Mouse (Mus musculus): ENCODE measurements around the gene Tmem94.

The Tmem94 gene

DNA sequence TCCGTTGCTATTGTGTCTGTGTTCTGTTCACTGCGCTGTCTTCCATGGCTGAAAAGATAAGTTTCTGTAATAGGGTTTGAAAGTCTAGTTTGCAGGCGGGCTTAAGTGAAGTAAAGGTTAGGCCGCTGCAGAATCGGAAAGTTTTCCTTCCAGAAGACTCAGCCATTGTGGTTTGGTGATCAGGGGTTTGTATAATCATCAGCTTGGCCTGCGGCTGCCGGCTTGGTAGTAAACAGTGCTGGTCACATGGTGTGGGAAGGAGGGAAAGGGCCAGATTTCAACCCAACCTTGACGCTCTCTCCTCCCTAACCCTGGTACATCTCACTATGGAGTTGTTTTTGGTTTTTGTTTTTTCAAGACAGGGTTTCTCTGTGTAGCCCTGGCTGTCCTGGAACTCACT lies 1.7 kb downstream of the Tmem94 start:
- DNase-seq: no peak

DNA sequence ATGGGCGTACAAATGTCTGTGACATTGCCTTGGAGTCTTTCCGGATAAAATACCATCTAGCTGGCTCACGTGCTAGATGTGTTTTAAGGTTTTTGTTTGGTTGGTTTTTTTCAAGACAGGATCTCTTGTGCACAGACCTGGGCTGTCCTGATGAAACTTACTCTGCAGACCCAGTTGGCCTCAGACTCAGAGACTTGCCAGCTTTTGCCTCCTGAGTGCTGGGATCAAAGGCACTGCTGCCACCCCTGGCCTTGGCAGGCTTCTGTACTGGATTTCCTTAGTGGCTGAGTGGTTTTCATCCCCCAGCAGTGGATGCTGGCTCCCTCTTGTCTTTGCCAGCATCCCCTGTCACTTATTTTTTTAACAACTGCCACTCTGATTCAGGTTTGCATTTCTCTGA lies 3.7 kb downstream of the Tmem94 start:
- no peak for DNase-seq

DNA sequence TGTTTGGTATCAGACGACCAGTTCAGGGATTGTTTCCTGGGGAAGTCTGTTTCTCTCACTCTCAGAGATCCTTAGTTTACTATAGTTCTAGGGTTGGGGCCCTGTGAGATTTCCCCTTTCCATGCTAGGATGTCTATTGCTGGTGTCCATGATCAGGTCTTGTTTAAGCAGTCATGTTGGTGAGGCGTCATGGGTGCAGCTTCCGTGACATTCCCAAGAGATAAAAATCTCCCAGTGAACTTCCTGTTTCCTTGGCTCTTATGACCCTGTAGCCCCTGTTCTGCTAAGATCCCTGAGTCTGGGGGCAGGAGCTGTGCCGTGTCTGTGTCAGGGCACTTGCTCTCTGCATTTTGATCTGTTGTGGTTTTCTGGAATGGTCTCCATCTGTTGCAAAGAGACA lies 9.4 kb downstream of the Tmem94 start:
- DNase-seq: no peak

DNA sequence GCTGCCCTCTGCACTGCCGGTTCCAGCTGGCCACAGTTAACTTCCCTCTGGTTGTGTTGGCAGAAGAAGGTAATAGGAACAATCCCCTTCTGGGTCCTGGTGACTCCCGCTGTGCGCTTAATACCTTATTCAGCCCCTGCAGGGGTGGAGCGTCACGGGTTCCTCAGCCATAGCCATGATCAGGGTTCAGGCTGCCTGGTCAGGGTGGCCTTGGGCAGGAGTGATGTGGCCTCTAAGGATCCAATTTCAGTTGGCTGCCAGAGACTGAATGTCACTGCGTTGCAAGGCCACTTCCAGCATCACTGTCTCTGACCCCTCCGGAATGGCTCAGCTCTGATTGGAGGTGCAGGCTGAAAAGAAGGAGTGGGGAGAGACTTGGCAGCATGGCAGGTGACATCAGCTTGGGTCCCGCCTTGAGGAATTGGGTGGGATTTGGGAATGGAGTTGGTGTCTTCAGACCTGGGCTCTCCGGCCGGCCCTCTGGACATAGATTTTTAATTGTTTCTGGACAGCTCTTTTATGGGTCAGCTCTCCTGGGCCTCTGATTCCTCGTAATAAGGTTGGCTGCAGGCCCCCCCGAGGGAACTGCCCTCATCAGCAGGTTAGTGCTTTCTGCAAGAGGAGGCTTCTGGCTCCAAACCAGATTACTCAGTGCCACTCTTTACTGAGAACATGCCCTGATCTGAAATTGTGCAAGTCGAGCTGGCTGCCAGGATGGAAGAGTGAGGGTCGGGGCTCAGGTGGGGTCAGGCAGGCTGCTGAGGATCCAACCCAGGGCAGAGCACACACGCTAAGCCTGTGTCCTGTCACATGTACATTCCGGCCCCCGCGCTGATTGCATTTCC lies 10.8 kb downstream of the Tmem94 start:
- DNase-seq: peak; percentile 58 to 61

DNA sequence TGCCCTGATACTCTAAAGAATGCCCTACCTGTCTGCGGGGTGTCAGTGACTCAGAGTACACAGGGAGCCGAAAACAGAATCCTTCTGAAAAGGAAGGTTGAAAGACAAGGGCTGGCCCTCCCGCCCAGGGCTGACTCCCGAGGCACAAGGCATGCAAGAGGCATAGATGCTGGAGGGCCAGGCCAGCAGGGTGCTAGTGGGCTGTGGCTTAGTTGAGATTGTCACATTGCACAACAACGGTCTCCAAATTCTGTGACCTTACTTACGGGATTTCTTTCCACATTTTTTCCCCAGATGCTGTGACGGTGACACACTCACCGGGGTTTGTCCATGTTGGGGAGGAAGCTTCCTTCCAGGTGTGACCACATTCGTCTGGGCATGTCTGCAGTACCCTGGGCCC lies 11.7 kb downstream of the Tmem94 start:
- no peak for DNase-seq

DNA sequence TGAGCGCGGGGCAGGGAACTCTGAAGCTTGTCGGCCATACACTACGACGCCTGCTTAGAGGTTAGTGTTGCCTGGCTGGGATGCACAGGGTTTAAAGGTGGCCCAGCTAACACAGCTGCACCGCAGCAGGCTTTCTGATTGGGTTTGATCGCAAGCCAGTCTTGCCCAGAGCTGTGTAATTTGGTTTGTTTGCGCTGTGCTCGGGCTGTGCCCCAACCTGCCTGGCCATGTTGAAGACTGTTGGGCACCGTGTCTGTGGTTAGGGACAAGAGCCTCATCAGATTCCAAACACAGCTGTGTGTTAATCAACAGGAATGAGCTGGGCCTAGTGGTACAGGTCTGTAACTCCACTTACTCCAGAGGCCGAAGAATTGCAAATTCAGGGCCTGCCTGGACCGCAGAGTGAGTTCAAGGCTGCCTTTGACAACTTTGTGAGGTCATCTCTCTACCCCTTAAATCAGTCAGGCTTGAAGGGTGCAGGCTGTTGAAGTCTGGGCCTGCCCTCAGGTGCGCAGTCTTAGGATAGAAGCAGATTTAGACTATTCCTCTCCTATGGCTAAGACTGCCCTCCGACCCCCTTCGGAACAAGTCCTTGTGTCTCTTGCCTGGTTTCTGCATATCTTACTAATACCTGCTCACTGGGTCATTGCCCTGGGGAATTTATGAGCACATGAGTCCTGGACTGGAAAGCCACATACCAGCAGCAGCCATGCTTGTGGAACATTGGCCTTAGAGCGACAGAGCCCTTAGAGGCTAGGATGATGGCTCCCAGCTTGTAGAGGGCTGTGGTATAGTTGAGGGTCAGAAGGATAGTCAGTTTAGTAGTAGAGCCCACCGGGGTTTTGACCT lies 12.5 kb downstream of the Tmem94 start:
- no peak for DNase-seq

DNA sequence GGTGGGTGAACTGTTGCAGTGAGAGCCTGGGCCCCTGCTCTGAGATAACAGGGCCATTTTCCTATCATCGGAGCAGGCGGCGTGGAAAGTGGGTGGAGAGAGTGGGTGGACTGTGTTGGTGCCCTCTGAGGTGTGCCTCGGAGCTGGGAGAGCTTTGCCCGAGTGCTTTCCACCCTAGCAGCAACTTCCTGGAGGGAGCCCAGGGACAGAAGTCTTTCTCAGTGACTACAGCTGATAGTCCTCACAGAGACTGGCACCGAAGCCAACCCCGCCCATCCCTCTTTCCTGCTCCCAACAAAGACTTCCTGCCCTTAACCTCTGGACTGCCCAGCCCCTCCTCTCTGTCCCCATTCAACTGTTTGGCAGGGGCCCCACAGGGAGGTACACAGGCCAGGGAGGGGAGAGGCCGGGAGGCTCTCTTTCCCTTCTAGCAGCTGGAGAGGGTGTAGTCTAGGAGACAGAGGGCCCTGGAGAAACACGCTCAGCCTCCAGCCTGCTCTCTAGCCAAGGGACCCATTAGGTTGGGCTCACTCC lies 13.9 kb downstream of the Tmem94 start:
- DNase-seq: peak in 1 of 2 experiments; percentile 29

DNA sequence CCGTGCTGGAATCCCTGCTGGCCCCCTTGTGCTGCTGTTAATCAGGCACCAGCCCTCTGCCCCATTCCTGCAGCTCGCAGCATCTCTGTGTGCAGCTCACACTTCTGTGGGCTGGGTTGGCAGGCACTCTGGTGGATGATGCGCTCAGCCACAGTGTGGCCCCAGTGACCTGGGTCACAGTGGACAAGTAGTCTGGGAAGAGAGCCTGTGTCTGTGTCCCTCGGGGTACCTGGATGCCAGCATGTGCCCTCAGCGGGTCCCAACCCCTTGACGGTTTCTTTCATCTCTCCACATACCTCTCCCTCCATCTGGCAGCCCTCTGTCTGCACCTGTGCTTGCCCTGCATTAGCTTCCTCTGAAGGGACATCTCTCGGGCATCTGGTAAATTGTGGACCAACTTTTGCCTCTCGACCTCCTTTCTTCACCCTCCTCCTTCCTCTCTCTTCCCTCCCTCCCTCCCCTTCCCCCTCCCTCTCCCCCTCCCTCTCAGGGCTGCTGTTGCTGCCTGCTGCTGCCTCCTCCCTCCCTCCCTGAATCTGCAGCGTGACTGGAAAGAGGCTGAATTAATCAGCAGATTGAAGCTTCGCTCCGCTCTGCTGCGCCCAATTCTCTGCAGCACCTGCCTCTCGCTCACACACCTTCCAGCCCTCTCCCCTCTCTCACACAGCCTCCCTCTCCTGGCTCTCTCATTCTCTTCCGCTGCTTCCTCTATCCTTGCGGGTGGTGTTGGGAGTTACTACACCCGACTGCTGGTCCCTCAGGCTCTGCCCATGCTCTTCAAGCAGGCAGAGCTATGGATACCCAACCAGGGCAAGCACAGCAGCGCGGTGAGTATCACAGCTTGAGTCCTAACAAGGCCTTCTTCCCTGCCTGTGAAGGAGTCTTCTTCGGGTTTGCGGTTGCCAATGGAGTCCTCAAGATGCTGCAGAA lies 15.2 kb downstream of the Tmem94 start:
- no peak for DNase-seq

DNA sequence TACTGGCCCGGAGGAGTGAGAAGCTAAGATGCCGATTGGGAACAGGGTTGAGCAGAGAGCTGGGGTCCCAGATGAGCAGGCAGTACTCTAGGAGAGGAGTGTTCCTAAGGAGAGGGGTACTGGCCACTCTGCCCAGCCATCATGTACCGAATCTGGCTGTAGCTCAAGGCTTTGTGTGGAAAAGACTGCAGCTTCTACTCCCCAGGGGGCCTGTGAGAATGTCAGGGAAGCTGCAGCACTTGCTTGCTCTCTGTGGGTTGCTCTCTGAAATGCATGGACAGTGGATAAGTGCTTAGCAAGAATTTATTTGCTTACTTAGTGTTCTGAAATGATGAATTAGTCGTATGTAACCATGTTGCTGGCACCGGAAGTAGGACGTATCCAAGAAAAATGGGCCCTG lies 21.2 kb downstream of the Tmem94 start:
- no peak for DNase-seq

DNA sequence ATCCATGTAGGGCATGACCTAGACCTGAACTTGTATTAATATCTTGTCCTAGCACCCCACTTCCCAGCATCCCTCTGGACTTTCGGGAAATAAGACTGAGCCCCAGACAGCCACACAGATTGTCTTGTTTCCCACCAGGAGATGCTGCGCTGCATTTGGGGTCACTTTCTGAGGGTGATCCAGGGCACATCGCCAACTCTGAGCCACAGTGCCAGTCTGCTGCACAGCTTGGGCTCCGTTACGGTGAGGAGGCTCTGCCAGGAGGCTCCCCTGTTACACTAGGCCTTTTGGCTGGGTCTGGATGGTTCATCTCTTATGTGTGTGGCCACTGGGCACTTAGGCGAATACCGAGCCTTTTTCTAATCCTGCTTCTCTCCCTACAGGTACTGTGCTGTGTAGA lies 24.6 kb downstream of the Tmem94 start:
- DNase-seq: peak; percentile 69

DNA sequence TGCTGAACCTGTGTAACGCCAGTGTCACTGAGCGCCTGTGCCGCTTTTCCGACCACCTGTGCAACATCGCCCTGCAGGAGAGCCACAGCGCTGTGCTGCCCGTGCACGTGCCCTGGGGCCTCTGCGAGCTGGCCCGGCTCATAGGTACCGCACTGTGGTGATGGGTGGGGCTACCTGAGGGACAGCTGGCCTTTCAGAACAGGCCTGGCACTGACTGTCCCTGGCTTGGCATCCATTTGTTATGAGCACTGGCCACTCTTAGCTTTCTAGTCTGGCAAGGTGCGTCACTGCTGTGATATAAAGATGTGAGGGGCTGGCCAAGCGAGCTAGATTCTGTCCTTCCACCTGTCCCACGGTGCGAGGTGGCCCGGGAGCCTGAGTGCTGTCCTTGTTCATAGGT lies 26.7 kb downstream of the Tmem94 start:
- DNase-seq: peak; percentile 67 to 78

DNA sequence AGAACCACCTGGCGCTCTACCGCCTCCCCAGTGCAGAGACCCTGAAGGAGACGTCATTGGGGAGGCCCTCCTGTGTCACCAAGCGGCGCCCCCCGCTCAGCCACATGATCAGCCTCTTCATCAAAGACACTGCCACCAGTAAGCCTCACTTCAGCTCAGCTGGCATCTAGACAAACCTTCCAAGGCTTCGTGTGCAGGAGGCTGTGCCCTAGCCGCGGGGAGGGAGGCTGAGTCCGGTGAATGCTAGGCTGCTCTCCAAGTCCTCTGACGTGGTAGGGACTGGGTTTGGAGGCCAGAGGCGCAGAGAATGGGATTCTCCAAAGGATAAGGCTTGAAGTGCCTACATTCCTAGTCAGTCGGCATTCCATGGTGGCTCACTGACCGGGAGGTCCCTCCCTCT lies 27.1 kb downstream of the Tmem94 start:
- DNase-seq: peak; percentile 55 to 70

DNA sequence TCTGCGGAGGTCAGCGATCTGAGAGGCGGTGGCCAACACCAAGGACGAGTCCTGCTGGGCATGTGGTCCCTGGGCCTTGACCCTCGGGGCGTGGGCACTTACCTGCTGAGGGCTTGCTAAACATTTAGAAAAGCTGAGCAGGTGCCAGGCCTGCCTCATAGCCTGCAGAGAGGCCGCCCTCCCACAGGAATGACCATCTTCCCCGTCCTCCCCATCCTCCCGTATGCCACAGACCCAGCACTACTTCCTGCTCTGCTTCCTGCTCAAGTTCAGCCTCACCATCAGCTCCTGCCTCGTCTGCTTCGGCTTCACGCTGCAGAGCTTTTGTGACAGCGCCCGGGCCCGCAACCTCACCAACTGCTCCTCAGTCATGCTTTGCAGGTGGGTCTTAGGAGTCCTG lies 31.7 kb downstream of the Tmem94 start:
- no peak for DNase-seq

DNA sequence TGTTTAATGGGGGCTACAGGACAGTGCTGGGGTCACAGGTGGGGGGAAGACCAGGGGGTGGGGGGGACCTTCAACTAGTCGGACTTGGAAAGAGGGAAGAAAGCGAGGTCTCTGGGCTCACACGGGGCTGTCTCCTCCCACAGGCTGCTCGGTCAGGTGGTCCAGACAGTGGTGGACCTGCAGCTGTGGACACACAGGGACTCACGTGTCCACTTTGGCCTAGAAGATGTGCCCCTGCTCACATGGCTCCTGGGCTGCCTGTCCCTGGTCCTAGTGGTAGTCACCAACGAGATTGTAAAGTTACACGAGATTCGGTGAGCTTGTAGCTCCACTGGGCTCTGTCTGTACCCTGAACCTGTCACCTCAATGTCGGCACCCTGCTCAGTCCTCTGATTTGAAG lies 32.4 kb downstream of the Tmem94 start:
- DNase-seq: no peak

DNA sequence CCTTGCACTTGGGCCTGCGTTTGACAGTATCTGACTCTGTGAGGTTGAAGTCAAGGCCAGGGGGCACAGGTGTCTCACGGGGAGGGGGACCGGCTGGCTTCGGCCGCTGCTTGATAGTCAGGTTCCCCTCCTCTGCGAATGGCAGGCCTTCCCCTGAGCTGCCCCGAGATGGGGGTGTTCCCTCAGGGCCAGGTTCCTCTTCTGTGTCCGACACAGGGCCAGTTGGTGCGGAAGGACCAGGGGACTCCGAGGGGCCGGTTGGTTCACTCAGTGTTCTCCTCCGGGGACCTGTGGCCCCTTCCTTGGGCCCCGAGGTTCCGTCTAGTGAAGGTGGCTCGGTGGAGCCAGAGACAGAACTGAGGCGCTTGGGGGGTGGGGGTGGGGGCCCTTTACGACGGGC lies 35.7 kb downstream of the Tmem94 start:
- no peak for DNase-seq

DNA sequence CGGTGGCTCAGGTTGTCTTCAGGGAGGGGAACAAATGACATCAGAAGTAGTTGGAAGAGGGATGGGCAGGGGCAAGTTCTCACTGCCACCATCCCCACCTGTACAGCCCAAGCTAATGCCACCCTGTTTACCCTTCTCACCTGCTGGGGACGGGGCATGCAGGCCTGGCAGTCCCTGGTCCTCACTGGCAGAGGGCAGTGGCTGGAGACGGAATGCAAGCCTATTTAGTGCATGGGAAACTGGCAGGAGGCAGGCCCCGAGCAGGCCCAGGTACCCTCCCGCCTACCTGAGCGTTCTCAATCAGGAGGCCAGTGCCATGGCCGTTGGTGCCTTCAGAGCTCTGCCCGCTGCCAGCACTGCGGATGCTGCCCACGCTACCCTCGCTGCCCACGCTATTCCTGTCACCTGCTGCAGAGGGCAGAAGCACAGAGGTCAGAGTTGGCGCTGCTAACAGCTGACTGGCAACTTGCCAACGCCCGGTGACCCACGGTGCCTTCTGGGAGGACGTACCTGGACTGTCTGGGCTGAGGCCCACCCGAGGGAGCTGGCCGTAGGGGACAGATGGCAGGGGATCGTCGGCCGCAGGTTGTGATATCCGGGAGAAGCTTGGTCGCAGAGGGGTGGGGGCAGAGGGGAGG lies 38.0 kb downstream of the Tmem94 start:
- no peak for DNase-seq

DNA sequence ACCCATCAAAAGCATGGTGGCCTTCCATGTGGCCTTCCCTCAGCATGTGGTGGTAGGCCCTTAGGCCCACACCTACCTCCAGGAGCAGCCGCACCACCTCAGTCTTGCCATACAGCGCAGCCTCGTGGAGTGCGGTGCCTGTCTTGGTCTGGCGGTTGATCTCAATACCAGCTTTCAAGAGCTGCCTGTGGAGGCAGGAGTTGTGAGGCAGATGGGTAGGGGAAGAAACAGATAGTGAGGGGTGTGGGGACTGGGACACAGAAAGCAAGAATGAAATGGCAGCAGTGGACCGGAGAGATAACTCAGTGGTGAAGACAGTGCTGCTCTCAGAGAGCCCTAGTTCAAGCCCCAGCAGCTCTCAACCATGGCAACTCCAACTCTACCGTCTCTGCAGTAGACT lies 39.8 kb downstream of the Tmem94 start:
- DNase-seq: no peak

DNA sequence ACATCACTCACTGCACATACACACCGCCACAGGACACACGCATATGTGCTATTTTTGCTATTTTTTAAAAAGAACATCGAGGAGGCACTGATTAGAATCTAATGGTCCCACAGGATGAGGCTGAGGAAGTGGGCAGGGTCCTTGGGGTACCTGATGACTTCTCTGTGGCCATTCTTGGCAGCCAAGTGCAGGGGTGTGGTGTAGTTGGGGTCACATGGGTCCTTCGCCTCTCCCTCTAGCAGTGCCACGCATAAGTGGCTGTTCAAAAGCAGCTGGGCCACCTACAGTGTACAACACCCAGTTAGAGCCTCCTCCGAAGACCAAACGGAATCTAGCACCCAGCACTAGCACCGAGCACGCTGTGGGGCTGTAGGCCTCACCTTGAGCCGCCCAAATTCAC lies 40.9 kb downstream of the Tmem94 start:
- DNase-seq: no peak

DNA sequence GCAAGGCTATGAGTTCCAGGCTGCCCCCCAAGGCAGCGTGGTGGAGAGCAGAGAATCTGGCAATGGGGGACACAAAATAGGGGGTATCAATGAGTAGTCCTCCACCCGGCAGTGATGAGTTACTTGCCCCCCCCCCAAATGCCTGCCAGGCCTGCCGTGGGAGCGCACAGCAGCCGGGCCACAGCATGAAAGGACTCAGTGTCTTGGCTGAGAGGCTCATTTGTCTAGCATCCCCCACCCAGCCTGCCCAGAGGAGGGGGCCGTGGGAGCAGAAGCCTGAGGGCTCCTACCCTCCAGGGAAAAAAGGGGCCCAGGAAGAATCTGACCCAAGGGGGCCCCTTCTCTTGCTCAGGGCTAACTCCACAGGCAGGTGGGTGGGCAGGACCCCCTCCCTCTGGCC lies 42.1 kb downstream of the Tmem94 start:
- DNase-seq: no peak

DNA sequence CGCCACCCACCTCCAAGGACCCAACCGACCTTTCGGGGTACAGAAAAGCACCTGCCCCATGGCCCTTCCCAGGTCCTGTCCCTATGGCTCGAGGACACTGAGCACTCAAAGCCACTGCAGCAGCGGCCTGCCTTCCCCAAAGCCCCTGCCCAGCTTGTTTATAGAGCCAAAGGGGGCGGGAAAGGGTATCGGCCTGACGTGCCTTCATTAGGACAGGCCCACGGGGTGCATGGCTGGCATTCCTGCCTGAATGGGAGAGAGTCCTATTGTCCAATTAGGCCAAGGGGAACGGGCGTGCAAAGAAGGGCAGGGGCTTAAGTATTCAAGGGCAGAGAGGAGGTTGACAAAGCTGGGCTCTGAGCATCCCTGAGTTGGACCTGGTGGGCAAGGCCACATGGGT lies 42.7 kb downstream of the Tmem94 start:
- DNase-seq: no peak

DNA sequence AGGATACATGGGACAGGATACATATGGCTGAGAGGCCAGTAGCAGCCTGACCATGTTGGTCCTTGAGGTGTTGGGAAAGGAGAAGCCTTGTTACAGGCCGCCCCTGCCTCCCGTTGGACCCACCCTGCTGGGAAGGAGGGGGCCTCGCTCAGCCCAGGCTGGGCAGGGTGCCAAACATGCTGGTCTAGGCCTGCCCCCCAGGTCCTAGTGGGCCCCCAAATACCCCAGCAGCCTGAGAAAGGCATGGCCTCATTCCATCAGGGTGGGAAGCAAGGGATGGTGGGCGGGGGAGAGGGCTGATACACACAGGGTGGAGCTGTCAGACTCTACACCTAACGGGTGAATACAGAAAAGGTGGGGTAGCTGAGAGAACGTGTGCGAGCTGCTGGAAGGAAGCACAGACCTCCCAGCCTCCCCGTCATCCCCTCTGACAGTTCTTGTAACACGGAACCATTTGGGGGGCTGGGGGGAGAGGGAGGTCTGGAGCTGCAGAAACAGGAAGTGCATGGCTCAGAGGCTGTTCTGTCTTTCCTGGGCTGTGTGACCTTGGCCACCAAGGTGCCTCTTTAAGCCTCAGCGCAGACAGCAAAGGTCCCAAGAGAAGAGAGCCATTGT lies 43.6 kb downstream of the Tmem94 start:
- DNase-seq: no peak

DNA sequence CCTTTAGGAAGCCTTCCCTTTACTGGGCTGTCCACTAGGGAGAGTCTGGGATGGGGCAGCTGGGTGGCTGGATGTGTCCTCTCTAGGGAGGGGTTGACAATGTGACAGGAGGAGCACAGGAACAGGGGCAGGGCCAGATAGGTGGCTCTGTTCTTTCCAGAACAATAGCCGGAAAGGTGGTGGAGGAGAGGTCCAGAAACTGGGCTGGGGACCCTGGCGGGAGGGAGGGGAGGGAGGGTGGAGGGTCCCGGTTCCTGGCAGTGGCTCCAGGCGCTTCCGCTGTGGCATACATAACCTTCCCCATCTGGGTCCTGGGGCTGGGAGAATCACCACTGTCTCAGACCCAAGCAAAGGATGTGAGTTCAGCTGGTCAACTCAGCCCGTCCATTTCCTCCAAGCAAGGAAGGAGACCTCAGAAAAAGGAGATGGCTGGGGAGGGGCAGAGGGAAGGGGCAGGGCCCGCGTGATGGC lies 44.1 kb downstream of the Tmem94 start:
- DNase-seq: no peak
